Mouse (Mus musculus) liver, embryonic 14.5 days (tissue): ENCODE results near the gene Nutm1. TPM values are rescaled to one million over a fixed set of nuclear protein-coding genes. Genes with fewer than 3 reads are reported as not detected.

ENCODE experiments used
- ATAC-seq: fragments of 200-750 bp; cut with Nextera tagmentation; 2 replicates; pipeline ENCODE4 v1.8.0; 2017; ENCODE audit warnings: moderate number of reproducible peaks, mild to moderate bottlenecking, moderate library complexity; ENCODE audit not compliant: insufficient read depth
- DNase-seq, 3 experiments: peaks; one replicate each; pipeline ENCODE4 v3.0.0-alpha.2; 2012 to 2013; ENCODE audit warnings: low read depth in 3 of 3, low spot score in 3 of 3
- H3K27ac ChIP-seq: fragments of 300-500 bp; sonication (generic); 2 replicates; pipeline ENCODE4 v1.5.1; 2014; ENCODE audit warnings: moderate library complexity, mild to moderate bottlenecking, control low read depth, inconsistent platforms
- H3K27me3 ChIP-seq: fragments of 300-500 bp; sonication (generic); 2 replicates; pipeline ENCODE4 v1.6.1; 2014; ENCODE audit warnings: mild to moderate bottlenecking, low read length, moderate library complexity; ENCODE audit not compliant: control insufficient read depth, insufficient read depth
- H3K36me3 ChIP-seq: fragments of 300-500 bp; sonication (generic); replicated peaks from 2 replicates; pipeline ENCODE4 v1.6.1; 2014; ENCODE audit warnings: low read depth; ENCODE audit not compliant: control insufficient read depth, insufficient read depth
- H3K4me1 ChIP-seq, 2 experiments: fragments of 200-500 bp in 1 of 2; fragments of 300-500 bp in 1 of 2; sonication (generic) in 1 of 2; replicated peaks; 2 replicates each; pipeline ENCODE4 v1.6.1; 2012 to 2014; ENCODE audit warnings: antibody characterized with exemption in 1 of 2, inconsistent platforms in 1 of 2, low read length in 1 of 2; ENCODE audit not compliant: control insufficient read depth in 2 of 2, insufficient read depth in 2 of 2
- H3K4me2 ChIP-seq: fragments of 300-500 bp; sonication (generic); 2 replicates; pipeline ENCODE4 v1.6.1; 2014; ENCODE audit warnings: low read depth, mild to moderate bottlenecking, control low read depth, moderate library complexity
- H3K4me3 ChIP-seq, 2 experiments: fragments of 200-500 bp in 1 of 2; fragments of 300-500 bp in 1 of 2; sonication (generic) in 1 of 2; 2 replicates each; pipeline ENCODE4 v1.5.1; 2012 to 2014; ENCODE audit warnings: low read depth in 2 of 2, low read length in 2 of 2, mild to moderate bottlenecking in 2 of 2, control low read depth in 1 of 2, inconsistent platforms in 1 of 2, moderate library complexity in 1 of 2; ENCODE audit not compliant: insufficient read depth in 1 of 2
- H3K9ac ChIP-seq: fragments of 300-500 bp; sonication (generic); replicated peaks from 2 replicates; pipeline ENCODE4 v1.6.1; 2014; ENCODE audit warnings: mild to moderate bottlenecking, control low read depth, moderate library complexity
- H3K9me3 ChIP-seq: fragments of 300-500 bp; sonication (generic); 2 replicates; pipeline ENCODE4 v1.6.1; 2016; ENCODE audit warnings: low read length, mixed read lengths; ENCODE audit not compliant: control insufficient read depth
- CTCF ChIP-seq: IDR thresholded peaks from 2 replicates; pipeline ENCODE4 v1.5.1; 2016; ENCODE audit warnings: antibody characterized with exemption, low read depth, control low read depth
- EP300 ChIP-seq: IDR thresholded peaks from 2 replicates; pipeline ENCODE4 v1.6.1; 2016; ENCODE audit warnings: antibody characterized with exemption, low read depth
- WGBS: fragments of 180-500 bp; shearing (Covaris S2); extraction: QIAGEN DNeasy Blood & Tissue Kit; methylation state at CpG from one replicate; pipeline ENCODE4 v1.1.7; 2014; ENCODE audit not compliant: insufficient replicate concordance; 5-methylcytosine and 5-hydroxymethylcytosine counted together
- polyA plus RNA-seq, 2 experiments: library from polyadenylated mRNA; depleted of rRNA in 1 of 2; stranded (reverse) in 1 of 2; unstranded in 1 of 2; fragments of >200 nt; fragmentation: Nextera tagmentation in 1 of 2; extraction: Ambion mirVana in 1 of 2; gene quantifications; 2 replicates each; pipeline versions ENCODE4 v1.2.1 to v1.2.3; 2012 to 2014

The Nutm1 gene
- polyA plus RNA-seq, 2 experiments = not detected

GRCm38 (mm10) chr2:112210142-112210541, 48.9 kb downstream of the Nutm1 start:
- H3K4me3 ChIP-seq = no peak overlapping the region
- H3K9ac ChIP-seq = no peak overlapping the region
- no peaks in the 10 kb centered on the region for H3K9me3 ChIP-seq
- H3K4me2 ChIP-seq = no peak overlapping the region
- TF ChIP-seq CTCF = no peak
- TF ChIP-seq EP300 = no peak
- no peak overlapping the region for H3K27ac ChIP-seq
- WGBS = 56% methylated on average over 6 of the region's 6 CpGs
- DNase-seq (no peak), ATAC-seq (no peak)
- no peaks in the 10 kb centered on the region for H3K4me1 ChIP-seq
- H3K36me3 ChIP-seq = no peaks in the 10 kb centered on the region
- no peaks in the 10 kb centered on the region for H3K27me3 ChIP-seq

DNA sequence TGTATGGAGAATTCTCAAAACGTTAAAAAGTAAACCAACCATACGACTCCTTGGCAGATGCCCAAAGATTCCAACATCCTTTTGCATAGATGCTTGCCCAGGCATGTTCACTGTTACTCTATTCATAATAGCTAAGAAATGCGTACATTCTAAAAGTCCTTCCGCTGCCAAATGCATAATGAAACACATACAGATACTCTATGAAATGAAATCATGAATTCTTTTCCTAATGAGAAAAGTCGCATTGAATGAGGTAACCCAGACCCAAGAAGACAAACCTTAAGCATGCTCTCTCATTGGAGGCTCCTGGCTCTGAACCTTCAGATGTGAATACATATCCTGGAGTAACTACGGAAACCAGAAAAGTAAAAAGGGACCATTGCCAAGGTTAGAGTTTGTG, 56.0 kb downstream of the Nutm1 start:
- no peak for ATAC-seq
- Histone ChIP-seq H3K4me2 (no peak overlapping the region), H3K9me3 (no peaks in the 10 kb centered on the region), H3K36me3 (no peaks in the 10 kb centered on the region), H3K4me3 (no peak overlapping the region), H3K27ac (no peak overlapping the region), H3K9ac (no peak overlapping the region), H3K27me3 (no peaks in the 10 kb centered on the region), H3K4me1 (no peaks in the 10 kb centered on the region)
- TF ChIP-seq CTCF (no peak), EP300 (no peak)
- DNase-seq = no peak
- 63% methylated on average over 6 of the region's 6 CpGs for WGBS

Other genes starting within 250 kb of the Nutm1 start
- gene Olfr1310, start 246.6 kb downstream of the Nutm1 start, polyA plus RNA-seq (2012; rRNA removed) = not detected in 2 replicates
- not detected in 2 replicates for gene Olfr1310, start 246.6 kb downstream of the Nutm1 start, polyA plus RNA-seq (2014; fragmentation: Nextera tagmentation; extraction: Ambion mirVana)
- gene Olfr1311, start 234.9 kb downstream of the Nutm1 start, polyA plus RNA-seq (2012; rRNA removed) = not detected in 2 replicates
- gene Olfr1311, start 234.9 kb downstream of the Nutm1 start, polyA plus RNA-seq (2014; fragmentation: Nextera tagmentation; extraction: Ambion mirVana) = not detected in 2 replicates
- gene Olfr1312, start 209.1 kb downstream of the Nutm1 start, polyA plus RNA-seq (2012; rRNA removed) = not detected in 2 replicates
- gene Olfr1312, start 209.1 kb downstream of the Nutm1 start, polyA plus RNA-seq (2014; fragmentation: Nextera tagmentation; extraction: Ambion mirVana) = not detected in 2 replicates
- not detected in 2 replicates for gene Olfr1313, start 181.4 kb downstream of the Nutm1 start, polyA plus RNA-seq (2012; rRNA removed)
- gene Olfr1313, start 181.4 kb downstream of the Nutm1 start, polyA plus RNA-seq (2014; fragmentation: Nextera tagmentation; extraction: Ambion mirVana) = not detected in 2 replicates
- gene Olfr1314, start 162.5 kb downstream of the Nutm1 start, polyA plus RNA-seq (2012; rRNA removed) = not detected in 2 replicates
- not detected in 2 replicates for gene Olfr1314, start 162.5 kb downstream of the Nutm1 start, polyA plus RNA-seq (2014; fragmentation: Nextera tagmentation; extraction: Ambion mirVana)
- gene Olfr1315-ps1, start 143.9 kb downstream of the Nutm1 start, polyA plus RNA-seq (2012; rRNA removed) = not detected in 2 replicates
- not detected in 2 replicates for gene Olfr1315-ps1, start 143.9 kb downstream of the Nutm1 start, polyA plus RNA-seq (2014; fragmentation: Nextera tagmentation; extraction: Ambion mirVana)
- not detected in 2 replicates for gene Olfr1316, start 124.3 kb downstream of the Nutm1 start, polyA plus RNA-seq (2012; rRNA removed)
- gene Olfr1316, start 124.3 kb downstream of the Nutm1 start, polyA plus RNA-seq (2014; fragmentation: Nextera tagmentation; extraction: Ambion mirVana) = not detected in 2 replicates
- not detected in 2 replicates for gene Olfr1317, start 119.0 kb downstream of the Nutm1 start, polyA plus RNA-seq (2012; rRNA removed)
- gene Olfr1317, start 119.0 kb downstream of the Nutm1 start, polyA plus RNA-seq (2014; fragmentation: Nextera tagmentation; extraction: Ambion mirVana) = not detected in 2 replicates
- gene Olfr1318, start 105.1 kb downstream of the Nutm1 start, polyA plus RNA-seq (2012; rRNA removed) = not detected in 2 replicates
- not detected in 2 replicates for gene Olfr1318, start 105.1 kb downstream of the Nutm1 start, polyA plus RNA-seq (2014; fragmentation: Nextera tagmentation; extraction: Ambion mirVana)
- 2.4 and 2.9 TPM in 2 replicates for gene Lpcat4, start 19.8 kb downstream of the Nutm1 start, polyA plus RNA-seq (2012; rRNA removed)
- gene Lpcat4, start 19.8 kb downstream of the Nutm1 start, polyA plus RNA-seq (2014; fragmentation: Nextera tagmentation; extraction: Ambion mirVana) = 1.9 and 2.1 TPM in 2 replicates
- gene Nop10, start 2.6 kb upstream of the Nutm1 start, polyA plus RNA-seq (2012; rRNA removed) = 82.3 and 93.1 TPM in 2 replicates
- 164 and 166 TPM in 2 replicates for gene Nop10, start 2.6 kb upstream of the Nutm1 start, polyA plus RNA-seq (2014; fragmentation: Nextera tagmentation; extraction: Ambion mirVana)
- 6.9 and 8.7 TPM in 2 replicates for gene Slc12a6, start 6.5 kb upstream of the Nutm1 start, polyA plus RNA-seq (2012; rRNA removed)
- 3.4 and 4.9 TPM in 2 replicates for gene Slc12a6, start 6.5 kb upstream of the Nutm1 start, polyA plus RNA-seq (2014; fragmentation: Nextera tagmentation; extraction: Ambion mirVana)
- not detected in 2 replicates for gene Gm21985, start 7.0 kb upstream of the Nutm1 start, polyA plus RNA-seq (2012; rRNA removed)
- not detected in 2 replicates for gene Gm21985, start 7.0 kb upstream of the Nutm1 start, polyA plus RNA-seq (2014; fragmentation: Nextera tagmentation; extraction: Ambion mirVana)
- gene Emc4, start 108.7 kb upstream of the Nutm1 start, polyA plus RNA-seq (2012; rRNA removed) = 22.9 and 26.3 TPM in 2 replicates
- 37.4 and 38.1 TPM in 2 replicates for gene Emc4, start 108.7 kb upstream of the Nutm1 start, polyA plus RNA-seq (2014; fragmentation: Nextera tagmentation; extraction: Ambion mirVana)
- gene Katnbl1, start 119.9 kb upstream of the Nutm1 start, polyA plus RNA-seq (2012; rRNA removed) = 4.6 and 6.5 TPM in 2 replicates
- gene Katnbl1, start 119.9 kb upstream of the Nutm1 start, polyA plus RNA-seq (2014; fragmentation: Nextera tagmentation; extraction: Ambion mirVana) = 20.0 and 20.9 TPM in 2 replicates
- gene Emc7, start 195.7 kb upstream of the Nutm1 start, polyA plus RNA-seq (2012; rRNA removed) = 4.3 and 5.8 TPM in 2 replicates
- 13.0 and 13.3 TPM in 2 replicates for gene Emc7, start 195.7 kb upstream of the Nutm1 start, polyA plus RNA-seq (2014; fragmentation: Nextera tagmentation; extraction: Ambion mirVana)
- not detected in 2 replicates for gene Chrm5, start 221.5 kb upstream of the Nutm1 start, polyA plus RNA-seq (2012; rRNA removed)
- not detected in 2 replicates for gene Chrm5, start 221.5 kb upstream of the Nutm1 start, polyA plus RNA-seq (2014; fragmentation: Nextera tagmentation; extraction: Ambion mirVana)
- gene Aven, start 233.7 kb upstream of the Nutm1 start, polyA plus RNA-seq (2012; rRNA removed) = 5.2 and 8.6 TPM in 2 replicates
- 5.4 and 5.9 TPM in 2 replicates for gene Aven, start 233.7 kb upstream of the Nutm1 start, polyA plus RNA-seq (2014; fragmentation: Nextera tagmentation; extraction: Ambion mirVana)